Mouse (Mus musculus) thymus, postnatal 4 days (tissue): ENCODE results near the gene Cryge.
"Not testable (repeated sequence)": the region's sequence is repeated elsewhere in the genome, so short reads cannot be mapped to it uniquely, and the experiment has no call there.

ENCODE experiments used
- DNase-seq: peaks from one replicate; pipeline ENCODE4 v3.0.0; 2021

Cryge gene

DNA sequence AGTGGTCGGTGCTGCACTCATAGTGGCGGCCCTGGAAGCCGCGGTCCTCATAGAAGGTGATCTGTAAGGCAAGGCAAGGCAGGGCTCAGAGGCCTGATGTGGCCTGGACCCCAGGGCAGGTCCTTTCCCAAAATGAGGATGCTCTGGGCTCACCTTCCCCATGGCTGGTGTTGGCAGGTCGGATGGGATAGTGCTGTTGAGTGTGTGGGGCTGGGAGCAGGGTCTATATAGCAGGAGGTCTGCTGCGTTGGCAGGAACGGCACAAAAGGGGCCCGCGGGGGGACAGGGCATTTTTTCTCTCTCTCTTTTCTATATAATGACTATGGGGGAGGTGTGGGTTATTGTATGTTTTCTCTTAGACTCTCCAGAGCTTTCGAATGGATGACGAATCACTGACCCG lies at the start of gene Cryge:
Gene Cryge (minus strand): TSS at position 198 of the 400 bp plus-strand sequence.
- not testable (repeated sequence) for DNase-seq

DNA sequence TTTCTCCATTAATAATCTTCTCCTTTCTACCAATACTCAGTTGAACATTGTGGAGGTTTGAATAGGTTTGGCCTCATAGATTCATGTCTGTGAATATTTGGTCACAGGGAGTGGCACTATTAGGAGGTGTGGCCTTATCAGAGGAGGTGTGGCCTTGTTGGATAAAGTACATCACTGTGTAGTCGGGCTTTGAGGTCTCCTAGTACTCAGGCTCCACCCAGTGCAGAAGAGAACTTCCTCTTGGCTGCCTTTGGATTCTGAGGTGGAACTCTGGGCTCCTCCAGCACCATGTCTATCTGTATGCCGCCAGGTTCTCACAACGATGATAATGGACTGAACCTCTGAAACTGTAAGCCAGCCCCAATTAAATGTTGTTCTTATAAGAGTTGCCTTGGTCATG lies 46.0 kb upstream of the Cryge start:
- no peak for DNase-seq

DNA sequence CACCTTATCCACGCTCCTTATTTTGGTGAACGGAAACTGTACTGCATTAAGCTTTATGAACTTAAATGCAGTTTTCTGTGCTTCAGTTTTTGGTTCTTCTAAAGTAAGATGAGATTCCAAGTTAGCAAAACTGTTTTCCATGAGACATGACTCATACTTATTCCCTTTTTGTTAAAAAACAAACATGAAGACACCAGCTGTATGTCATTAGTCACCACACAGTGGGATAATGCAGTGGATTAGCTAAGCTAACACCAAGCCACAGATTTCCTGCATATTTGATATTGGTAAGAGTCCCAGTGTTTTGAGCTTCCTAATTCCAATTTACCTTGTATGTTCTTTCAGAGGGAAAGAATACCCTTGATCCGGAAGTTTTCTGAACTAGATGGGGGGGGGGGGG lies 40.6 kb upstream of the Cryge start:
- DNase-seq: no peak

DNA sequence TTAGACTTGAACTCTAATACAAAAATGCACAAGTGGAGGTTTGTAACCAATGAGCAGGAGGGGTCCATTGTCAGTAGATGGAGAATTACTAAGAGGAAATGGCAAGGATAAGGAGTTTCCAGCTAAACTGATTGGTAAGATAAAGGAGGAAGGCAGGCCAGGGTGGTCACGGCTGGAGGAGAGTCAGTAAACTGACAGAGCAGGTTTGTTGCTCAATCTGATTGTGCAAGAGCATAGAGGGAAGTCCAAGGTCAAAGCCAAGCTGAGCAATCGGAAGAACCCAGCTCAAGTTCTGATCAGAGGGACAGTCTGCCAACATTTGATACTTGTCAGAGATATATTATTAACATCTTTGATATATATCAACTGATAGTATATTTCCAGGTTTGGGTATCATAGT lies 39.4 kb upstream of the Cryge start:
- no peak for DNase-seq

DNA sequence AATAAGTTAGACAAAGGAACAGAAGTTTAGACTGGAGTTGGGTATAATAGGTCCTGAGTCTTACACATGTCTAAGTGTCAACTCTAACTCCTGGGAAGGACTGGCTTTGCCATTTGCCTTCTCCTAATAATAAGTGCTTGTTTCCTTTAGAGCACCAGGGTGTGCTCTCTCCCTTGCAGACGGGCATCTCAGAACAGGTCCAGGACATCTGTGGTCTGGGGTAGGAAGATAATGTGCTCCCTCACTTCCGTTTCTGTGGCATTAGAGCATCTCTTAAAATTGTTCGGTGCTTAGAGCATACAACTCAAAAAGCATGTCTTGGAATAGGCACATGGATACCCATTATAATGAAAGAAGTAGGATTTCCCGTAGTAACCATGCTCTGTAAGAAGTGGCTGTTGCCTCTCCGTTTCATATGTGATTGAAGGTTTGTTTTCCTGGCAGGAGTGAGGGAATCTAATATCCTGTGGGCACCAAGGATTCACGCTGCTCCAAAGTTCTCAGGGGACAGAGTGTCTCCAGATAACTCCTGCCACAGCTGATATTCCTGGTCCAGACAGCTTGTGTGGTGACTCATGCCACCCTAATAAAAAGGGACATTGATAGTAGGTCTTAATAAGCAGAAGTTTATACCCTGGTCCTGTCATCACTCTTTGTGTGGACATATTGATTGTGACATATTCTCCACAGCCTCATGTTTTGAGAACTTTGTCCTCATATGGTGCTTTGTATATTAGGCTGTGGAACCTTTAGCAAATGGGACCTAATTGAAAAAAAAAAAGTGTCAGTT lies 37.8 kb upstream of the Cryge start:
- DNase-seq: no peak

DNA sequence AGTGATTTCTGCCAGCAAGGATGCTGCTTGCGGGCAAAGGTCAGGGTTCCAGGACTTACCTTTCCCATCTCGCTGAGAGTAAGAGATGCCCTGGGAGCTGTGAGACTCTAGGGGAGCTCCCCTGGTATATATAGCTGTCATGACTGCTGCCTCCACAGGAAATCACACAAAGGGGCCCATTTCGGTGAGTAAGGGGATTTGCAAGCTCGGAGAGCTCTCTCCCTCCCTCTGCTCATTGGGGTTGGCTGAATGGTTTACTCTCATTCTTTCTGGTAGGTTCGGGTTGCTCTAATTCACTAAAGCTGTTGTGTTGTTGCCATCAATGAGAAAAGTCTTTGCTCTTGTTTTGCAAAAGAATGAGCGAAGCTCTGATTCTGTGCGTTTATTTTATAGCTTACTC lies 31.2 kb upstream of the Cryge start, which contains the start of gene Crygb:
Gene Crygb (minus strand): TSS at position 101 of the 400 bp plus-strand sequence.
- no peak for DNase-seq

DNA sequence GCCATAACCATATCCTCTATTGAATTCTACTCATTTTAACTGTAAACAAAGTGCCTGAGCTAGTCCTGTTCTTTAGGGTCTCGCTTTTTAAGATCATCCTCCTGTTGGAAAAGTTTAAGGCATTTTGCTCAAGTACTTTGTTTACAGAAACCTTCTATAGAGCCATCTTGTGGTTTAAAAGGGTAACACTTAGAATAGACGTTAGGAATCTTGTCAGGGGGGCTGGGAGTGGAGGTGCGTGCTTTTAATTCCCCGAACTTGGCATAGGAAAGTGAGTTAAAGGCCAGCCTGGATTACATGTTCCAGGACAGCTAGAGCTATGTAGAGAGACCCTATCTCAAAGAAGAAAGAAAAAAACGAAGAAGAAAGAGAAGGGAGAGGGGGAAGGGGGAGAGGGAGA lies 24.7 kb upstream of the Cryge start:
- no peak for DNase-seq

DNA sequence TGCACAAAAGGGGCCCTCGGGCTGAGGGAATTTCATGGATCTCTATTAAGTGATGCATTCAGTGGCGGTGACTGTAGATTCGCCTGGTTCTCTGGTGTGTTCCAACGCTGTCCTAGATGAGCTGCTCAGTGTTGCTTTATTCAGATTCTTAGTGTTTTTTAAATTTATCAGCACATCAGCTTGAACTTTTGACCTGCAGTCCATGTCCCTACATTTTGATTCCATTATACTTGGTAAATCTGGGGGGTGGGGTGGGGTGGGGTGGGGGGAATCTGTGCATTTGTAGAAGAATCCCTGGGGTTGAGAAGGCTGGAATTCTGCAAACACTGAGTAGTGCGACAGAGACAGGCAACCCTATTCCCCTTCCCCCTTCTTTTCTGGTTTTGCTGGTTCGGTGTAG lies 22.6 kb upstream of the Cryge start, which contains the start of gene Crygc:
Gene Crygc (minus strand): TSS at position 101 of the 400 bp plus-strand sequence.
- no peak for DNase-seq

DNA sequence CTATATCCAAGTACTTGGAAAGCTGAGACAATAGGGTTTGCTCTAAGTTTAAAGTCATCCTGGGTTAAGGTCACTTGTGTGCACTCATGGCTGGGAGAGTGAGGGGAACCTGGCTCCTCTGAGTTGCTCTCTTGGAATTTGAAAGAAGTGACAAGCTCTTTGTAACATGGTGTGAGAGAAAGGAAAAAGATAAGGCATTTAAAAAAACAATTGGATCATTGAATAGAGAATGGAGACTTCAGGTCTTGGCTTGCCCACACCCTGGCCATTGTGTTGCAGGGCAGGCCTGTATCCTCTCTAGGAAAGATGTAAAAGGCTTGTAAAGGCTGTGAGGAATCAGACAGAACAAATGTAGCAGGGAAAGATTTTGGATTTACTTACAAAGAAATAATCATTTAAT lies 16.9 kb upstream of the Cryge start:
- DNase-seq: no peak

DNA sequence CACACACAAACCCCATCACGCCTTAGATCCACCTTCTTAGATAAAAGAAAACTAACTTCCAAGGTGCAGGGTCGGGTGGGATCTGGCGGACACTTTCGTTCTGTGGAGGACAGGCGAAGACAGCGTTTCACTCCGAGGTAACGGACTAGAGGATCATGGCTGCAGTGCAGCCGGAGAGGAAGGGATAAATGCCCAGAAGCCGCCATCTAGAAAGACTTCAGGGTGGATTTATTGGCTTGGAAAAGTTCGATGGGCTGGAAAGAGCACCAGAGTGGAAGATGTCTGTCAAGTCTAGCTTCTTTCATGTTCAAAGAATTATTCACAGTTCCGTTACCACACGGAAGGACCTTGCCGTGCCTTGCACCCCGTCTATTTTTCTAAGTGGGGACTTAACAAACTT lies 13.3 kb upstream of the Cryge start:
- no peak for DNase-seq

DNA sequence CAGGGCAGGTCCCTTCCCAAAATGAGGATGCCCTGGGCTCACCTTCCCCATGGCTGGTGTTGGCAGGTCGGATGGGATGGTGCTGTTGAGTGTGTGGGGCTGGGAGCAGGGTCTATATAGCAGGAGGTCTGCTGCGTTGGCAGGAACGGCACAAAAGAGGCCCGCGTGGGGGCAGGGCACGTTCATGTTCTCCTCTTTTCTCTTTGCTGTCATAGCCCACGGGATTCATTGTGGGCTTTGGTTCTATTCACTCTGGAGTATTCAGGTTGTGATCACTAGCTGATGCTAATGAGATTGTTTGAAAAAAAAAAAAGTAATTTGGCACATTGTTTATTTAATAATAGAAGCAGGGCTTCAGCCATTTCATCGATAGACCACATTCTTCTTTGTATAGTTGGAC lies 12.4 kb upstream of the Cryge start, which contains the start of gene Crygd:
Gene Crygd (minus strand): TSS at position 101 of the 400 bp plus-strand sequence.
- no peak for DNase-seq

DNA sequence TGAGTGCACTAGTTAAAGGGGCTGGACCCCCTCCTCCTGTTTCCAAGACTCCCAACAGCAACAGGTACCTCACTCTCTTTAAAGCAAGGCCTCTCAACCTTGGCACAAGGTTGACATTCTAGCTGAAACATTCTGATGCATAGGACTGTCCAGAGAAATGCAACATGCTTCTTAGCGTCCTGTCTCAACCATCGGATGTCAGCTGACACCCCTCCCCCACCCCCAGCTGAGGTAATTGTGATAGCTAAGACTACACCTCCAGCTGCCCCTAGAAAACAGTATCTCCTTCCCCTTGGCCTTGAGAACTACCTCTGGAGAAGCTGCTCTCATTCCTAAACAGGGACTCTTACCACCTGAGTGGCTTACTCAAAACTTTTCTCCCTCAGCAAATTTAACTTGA lies 1.2 kb upstream of the Cryge start:
- DNase-seq: no peak

DNA sequence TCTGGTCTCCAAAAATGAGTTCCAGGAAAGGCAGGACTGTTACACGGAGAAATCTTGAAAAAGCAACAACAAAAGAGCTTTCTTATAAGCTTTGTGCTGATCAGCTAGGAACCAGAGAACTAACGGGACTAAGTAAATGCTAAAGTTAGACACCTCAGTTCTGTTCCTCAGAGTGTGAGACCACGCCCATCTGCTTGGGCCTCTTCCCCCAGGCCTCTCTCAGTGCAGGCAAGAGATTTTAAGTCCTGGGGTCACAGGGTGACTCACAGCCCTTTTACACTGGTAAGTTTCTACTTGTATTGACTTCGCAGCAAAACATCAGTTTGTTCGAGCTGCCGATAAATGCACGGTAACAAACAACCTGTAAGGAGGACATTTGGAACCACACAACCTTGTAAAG lies 747 bp upstream of the Cryge start:
- DNase-seq: no peak

DNA sequence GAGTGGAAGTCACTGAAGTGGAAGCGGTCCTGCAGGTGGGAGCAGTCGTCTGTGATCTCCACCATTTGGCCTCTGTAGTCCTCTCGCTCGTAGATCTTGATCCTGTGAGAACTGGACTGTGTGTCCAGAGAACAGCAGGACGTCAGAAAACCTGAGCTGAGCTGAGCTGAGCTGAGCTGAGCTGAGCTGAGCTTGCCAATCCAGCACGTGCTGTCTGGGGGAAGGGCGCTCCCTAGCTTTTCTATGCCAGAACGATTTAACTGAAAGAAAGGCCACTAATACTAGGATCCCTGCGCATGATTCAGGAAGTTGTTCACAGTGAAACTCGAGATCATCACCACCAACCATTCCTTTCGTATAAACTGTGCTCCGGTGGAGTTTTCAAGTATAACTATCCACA lies 2.2 kb downstream of the Cryge start:
- no peak for DNase-seq

DNA sequence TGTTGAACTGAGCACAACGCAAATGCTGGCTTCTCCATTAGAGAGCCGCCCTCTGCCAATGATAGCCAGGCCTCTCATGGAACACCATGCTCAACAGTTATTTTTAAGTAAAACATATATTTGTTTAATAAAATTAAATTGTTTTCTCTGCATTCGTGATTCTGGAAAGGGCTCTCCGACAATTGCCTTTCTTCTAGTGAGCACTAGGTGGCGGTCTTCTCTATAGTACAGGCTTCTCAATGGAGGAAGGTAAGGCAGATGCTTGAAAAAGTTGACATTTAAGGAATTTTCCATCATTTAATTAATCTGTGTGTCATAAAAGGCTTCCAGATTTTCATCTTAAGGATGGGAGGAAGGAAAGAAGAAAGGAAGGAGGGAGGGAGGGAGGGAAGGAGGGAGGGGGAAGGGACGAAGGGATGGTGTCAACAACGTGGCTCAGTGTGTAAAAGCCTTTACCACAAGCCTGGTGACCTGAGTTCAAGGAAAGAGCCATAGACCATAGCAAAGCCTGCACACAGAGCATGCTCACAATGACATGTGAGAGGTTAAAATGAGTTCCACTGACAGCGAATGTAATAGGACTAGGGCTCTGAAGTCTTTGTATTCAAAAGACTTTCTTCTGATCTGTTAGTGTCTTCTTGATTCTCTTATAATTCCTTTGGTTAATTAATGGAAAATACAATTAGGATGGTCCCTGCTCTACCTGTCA lies 4.4 kb downstream of the Cryge start:
- no peak for DNase-seq

DNA sequence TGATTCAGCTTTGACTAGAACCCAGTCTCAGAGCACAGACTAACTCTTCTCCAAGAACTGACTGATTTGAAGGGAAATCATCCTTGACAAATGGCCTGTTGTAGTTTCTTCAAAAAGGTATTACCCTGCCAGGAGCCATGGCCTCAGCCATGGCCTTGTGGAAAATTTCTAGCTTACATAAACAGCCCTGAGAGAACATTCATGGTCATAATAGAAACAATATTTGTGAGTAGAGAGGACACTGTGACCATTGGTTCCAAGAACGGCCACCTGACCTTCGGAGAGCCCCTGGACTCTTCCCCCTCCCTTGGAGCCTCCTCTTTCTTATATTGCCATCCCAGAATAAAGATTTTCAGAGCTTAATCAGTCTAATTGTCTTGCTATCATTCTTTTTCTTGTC lies 7.5 kb downstream of the Cryge start:
- no peak for DNase-seq

DNA sequence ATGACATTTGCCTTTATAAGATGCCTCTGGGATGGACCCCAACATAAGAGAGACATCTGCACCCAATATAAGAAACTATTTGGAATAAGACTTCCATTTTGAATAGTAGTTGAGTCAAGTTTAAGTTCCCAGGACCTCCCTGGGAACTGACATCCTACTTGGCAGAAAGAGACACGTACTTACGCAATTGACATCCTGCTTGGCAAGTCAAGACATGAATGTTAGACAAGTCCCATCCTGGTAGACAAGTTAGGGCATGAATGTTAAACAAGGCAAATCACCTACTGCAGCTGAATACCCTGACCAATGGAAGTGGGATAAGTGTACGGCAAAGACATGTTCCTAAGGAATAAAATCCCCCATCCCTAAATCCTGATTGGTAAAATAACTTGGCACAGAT lies 9.1 kb downstream of the Cryge start:
- no peak for DNase-seq

DNA sequence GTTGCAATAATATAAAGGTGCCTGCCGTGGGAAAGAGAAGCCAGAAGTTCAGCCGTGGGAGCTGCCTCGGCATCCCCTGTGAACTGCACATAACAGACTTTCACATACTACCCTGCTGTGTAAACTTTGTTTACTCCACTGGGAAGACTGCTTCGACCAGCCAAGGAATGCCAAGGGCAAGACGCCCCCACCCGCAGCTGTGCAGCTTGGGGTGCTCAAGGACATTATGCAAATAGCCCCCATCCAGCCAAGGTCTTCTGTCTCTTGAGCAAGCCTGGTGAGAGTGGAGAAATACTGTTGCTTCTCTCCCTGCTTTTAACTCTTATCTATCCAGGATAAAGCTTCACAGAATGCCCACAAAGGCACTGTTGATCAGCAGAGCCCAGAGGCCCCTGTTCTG lies 10.1 kb downstream of the Cryge start:
- DNase-seq: no peak

DNA sequence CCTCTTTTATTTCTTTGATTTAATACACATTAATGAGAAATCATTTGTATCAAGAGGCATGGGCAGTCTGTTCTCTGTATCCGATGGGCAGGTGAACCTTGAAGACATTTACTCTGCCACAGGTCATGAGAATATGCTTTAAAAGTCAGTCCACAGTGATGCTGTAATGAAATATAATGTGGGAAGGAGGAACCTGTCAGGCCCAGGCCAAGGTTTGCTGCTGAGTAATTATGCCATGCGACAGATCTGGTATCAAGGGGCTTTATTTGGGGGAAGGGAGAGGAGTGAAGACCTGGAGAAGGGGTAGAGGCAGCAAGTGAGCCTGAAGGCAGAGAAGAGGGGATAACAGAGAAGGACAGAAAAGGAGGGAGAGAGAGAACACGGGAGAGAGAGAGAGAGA lies 11.3 kb downstream of the Cryge start:
- no peak for DNase-seq

DNA sequence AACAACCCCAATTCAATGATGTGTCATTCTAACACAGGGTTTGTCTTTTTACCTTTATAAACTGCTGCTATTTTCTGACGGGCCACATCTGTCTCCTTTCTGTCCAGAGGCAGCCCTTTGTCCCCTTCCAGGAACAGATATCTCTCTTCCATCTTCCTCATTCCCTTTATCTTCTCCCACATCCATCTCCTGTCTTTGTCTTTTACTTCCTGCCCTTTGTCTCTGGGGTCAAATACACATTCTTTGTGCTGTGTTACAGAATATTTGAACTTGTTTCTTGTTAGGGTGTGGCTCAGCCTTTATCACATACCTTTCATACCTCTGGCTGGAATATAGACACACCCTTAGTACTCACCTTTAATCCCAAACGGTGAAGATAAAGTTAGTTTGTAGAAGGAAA lies 13.4 kb downstream of the Cryge start:
- DNase-seq: no peak

DNA sequence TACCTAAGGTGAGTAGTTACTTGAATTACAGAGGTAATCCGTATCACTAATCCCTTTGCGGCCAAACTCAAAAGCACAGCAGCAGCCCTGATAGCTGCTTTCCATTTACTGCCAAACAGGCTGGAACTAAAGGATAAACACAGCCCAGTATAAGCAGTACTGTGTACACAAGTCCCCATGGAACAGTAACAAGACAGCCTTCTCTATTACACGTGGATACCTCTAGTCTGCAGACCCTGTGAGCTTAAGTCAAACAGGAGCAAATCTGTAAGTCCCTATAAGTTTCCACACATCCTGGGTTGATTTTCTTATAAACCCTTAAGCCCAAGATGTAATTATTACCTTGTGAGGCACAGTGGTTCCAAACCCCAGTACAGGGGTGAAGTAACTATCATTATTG lies 15.4 kb downstream of the Cryge start:
- DNase-seq: no peak

DNA sequence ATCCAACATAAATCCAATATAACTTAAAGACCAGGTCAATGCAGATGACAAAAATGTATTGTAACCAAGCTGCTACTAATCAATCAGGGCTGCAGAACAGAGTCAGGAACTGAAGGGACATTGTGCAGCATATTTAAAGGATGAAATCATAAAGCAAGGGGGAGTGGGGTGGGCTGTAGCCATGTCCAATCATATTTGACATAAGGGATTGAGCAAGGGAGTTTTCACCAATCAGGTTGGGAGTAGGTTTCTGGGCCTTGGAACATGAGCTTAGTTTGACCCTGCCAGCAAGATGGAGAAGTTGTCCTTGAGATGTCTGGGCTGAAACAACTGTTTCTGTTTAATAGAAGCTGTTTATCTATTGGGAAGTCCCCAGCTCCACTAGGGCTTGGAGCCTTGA lies 18.3 kb downstream of the Cryge start, which contains the start of gene Akr1cl:
Gene Akr1cl (minus strand): TSS at position 119 of the 400 bp plus-strand sequence.
- DNase-seq: no peak

DNA sequence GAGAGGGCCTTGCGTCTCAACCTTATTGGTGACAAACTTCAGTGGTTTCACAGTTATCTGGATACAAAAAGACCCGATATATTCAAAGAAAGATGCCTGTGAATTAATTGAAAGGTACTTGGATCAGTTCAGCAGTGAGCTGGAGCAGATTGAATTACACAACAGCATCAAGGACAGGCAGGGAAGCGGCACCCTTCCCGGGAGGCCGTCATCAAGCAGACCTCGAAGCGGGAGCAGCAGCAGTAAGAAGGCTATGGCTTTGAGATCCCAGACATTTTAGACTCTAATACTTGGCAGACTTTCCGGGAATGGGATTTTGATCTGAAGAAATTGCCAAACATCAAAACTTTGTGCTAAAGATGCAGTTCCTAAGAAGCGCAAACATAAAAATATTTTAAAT lies 22.7 kb downstream of the Cryge start:
- DNase-seq: no peak

DNA sequence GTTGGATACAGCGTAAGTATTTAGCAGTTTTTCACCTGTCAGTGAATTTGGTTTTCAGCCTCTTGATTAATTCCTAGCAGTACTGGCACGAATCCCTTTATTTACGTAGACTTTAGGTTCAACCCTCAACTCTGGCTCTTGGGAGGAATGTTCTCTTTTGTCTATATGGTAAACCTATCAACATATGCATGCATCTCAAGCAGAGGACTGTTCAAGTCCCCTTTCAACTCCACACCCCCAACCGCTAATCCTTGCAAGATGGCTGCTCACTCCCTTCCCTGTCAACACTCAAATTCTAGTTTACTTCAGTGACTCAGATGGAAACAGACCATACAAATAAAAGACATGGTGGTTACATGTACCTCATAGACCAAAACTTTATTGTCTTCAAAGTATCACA lies 38.2 kb downstream of the Cryge start:
- no peak for DNase-seq
